Mouse (Mus musculus) layer of hippocampus, postnatal 14 days (tissue): Measurements from ENCODE around the gene Col18a1. TPM values are rescaled to one million over a fixed set of nuclear protein-coding genes. Genes with fewer than 3 reads are reported as not detected.

Experiments
- DNase-seq, 2 experiments: peaks; one replicate each; pipeline ENCODE4 v3.0.0; 2021 to 2022; ENCODE audit warnings: low spot score in 2 of 2, mixed read lengths in 1 of 2
- total RNA-seq, 2 experiments: library from RNA; stranded (reverse); gene quantifications; 2 replicates each; pipeline ENCODE4 v1.2.3; 2021

Gene Col18a1
- total RNA-seq, 2 experiments from 2014 or later, result 7.3 to 9.8 TPM

DNA sequence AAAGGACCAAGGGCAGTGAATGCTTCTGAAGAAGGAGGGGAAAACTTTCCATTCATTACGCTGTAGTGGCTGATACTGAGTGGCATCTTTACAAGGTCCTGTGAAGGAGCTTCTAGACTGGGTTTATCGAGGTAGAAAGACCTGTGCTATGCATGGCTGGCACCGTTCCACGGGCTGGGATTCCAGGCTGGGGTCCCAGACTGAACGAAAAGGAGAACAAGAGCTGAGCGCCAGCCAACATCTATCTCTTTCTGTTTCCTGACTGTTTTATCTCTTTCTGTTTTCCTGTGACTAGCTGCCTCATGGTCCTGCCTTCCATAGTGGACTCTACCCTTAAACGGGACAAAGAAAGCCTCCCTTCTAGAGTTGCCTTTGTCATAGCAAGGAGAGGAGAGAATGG, 21.1 kb upstream of the Col18a1 start:
- no peak for DNase-seq

DNA sequence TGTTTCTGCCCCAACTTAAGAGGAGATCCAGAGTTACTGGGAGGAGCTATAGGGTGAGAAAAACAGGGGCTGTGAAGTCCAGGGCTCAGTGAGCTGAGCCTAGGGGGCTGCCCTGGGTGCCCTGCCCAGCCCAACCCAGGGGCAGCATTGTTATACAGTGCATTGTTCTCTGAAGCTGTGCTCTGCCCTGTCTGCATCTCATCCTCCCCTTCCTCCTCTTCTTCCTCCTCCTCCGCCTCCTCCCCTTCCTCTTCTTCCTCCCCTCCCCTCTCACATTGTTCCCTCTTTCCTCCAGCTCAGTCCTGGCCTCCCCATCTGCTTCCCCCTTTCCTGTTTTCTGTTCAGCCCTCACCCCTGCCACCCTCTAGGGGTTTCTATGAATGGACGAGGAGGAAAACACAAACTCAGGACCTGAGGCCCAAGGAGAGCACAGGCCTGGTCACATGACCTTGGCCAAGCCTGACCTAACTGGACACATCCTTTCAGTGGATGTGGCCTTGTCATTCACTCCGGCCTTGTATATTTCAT, 16.5 kb upstream of the Col18a1 start:
- DNase-seq, result no peak

DNA sequence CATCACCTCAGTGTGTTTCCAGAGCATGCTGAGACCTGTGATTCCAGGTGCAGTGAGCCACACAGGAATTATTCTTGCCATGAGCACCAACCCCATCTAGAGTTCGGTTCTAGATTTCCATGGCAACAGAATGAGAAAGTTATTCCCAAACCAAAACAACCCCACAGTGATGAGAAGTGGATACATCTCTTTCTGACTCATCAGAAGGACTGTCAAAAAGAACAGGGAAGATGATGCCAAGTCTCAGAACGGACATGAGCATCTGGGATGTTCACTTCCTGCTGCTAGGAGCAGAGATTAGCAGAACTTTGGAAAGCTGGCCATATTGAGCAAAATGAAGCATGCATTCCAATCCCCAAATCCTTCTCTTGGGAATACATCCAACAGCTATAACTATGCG, 13.8 kb upstream of the Col18a1 start:
- DNase-seq, result no peak

DNA sequence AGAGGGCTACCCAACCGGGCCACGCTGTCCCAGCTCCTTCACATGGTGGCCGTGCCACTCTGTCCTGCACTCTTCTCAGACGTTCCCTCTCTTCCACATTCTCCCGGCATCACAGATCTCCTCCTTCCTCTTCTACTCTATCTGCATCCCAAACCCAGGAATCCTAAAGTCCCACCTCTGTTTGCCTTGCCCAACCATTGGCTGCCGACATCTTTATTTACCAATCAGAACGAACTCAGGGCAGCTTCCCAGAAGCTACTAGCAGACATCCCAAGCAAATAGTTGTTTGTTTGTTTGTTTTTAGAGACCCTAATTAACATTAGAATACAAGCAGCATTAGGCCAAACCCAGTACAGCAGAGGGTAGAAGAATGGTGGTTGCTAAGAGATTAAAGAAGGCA, 12.3 kb upstream of the Col18a1 start:
- DNase-seq, result no peak

DNA sequence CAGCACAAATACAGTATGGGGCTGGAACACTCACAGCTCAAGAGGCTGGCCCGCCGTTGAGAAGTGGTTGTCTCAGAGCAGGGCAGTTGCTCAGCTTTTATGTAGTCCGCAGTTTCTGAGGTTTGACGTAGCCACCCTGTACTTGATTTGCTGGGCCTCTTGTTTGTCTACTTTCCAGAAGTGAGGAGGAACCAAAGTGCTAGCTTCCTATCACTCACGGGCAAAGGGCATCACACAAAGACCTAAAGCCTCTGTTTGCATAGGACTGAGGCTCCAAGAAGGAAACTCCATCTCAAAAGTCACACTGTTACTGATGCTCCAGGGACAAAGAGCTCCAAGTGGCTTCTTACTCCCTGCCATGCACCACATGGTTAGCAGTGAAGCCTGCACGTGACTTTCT, 4.1 kb upstream of the Col18a1 start:
- DNase-seq, result no peak

DNA sequence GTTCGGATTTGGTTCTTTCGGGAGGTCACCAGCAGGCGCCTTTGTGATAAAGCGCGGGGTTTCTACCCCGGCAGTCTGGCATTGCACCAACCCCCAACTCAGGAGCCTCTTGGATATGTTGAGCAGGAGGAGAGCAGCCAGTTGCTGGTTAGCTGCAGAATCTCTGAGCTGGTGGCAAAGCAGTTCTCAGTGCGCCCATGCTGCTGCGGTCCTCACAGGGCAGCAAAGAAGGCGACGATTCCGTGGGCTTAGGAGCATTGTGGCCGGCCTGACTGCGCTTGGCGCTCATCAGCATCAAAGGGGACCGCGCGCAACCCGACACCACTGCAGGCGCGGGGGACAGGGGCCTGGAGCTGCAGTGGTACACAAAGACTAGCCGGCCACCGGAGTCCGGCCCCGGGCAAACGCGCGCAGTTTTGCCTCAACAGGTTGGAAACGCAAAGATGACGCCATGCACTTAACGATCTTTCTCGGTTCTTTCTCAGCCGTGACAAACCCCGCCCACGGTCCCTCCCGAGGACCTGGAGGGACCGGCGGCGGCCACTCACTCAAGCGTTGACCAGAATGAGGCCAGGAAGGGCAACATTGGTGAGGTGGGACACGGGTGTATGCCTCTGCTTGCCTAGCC, 916 bp downstream of the Col18a1 start:
- DNase-seq, result no peak

DNA sequence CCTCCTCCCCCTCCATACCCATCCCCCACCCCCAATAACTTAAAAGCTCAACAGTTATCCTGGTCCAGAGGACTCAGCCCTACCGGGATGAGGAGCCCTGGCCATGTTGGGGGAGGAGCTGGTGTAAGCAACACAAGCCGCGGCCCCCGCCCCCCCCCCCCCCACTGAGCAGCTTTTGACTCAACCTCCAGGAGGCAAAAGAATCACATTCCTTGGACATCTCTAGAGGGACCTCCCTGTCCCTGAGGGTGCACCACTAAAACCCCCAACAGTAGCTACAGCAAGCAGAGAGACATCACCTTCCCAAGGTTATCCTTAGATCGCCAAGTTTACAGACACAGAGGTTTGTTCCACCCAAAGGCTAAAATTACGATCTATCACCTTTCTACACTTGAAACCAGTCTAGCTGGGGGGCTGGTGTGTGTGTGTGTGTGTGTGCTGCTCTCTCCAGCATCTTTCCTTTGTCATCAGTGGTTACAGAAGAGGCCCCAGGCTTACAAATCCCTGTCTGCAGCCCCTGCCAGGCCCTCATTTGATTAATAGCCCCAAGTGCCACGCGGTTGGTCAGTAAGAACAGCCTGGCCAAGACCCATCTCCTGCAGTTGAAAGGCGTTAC, 1.8 kb downstream of the Col18a1 start:
- DNase-seq, result no peak

DNA sequence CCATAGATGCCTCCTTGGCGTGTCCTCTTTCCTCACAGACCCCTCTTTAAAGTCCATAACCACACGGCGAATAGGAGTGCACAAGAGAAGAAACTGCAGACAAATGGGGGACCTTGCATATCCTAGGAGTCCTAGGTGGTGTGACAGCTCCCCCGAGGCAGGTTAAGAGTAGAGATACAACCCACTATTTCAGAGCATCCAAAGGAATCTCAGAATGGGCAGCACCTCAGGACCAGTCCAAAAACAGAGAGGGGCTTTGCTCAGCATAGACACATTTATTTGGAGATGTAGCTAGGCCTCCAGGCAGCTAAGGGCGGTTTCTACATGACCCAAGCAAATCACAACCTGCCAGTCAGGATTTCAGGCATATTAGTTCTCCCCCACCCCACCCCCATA, 2.3 kb downstream of the Col18a1 start:
- no peak for DNase-seq

DNA sequence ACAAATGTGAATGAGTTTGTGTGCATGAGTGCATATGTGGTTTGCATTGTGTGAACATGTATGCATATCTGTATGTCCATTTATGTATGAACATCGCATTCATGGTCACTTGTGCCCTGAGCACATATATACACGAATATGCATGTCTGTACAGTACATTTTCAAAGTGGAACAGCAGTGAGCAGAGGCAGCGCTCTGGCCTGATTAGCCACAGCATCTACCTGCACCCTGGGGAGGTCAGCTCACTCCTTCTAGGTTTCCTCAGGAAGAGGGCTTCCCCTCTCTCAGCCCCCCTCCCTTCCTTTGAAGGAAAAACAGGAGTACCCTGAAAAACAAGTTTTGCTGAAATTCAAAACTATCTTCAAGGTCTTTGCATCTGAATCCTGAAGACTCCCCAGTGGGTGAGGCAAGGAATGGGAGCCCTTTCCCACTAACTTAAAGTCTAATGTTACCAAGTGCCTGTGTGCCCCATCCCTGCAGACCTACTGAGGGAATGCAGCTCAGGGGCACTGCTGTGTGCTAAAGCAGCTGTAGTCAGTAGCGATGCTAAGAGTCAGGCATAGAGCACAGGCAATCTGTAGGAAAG, 2.9 kb downstream of the Col18a1 start:
- no peak for DNase-seq

DNA sequence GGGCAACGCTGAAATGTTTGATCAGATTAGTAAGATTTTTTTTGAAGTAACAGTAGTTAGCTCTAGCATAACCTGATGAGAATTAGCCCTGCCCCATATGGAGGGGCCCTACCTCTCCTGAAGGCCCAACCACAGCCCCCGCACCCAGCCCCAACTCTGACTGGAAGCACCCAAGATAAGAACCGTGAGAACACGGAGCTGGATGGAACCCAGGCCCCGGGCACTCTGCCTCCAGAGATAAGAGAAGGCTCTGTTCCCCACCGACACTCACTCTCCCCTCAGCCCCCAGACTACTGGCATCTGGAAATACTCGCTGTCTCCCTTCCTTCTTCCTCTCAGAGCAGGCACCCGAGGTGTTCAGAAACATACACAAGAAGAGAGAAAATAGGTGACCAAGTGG, 6.8 kb downstream of the Col18a1 start:
- no peak for DNase-seq

DNA sequence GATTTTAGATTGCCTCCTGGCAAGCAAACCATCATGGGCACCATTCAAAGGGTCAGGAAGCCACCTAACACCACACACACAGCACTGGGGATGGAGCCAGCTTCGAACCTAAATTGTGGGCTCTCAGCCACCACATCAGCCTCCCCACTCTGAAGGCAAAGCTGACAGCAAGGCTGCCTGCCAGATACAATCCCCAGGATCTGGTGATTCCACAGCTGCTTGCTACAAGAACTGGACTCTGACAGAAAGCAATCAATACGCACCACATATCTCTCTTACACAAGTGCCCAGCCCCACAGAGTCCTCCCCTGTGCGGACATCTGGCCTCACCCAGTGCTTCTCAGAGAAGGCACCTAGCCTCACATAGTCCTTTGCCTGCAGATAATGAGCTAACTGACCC, 7.4 kb downstream of the Col18a1 start:
- no peak for DNase-seq

DNA sequence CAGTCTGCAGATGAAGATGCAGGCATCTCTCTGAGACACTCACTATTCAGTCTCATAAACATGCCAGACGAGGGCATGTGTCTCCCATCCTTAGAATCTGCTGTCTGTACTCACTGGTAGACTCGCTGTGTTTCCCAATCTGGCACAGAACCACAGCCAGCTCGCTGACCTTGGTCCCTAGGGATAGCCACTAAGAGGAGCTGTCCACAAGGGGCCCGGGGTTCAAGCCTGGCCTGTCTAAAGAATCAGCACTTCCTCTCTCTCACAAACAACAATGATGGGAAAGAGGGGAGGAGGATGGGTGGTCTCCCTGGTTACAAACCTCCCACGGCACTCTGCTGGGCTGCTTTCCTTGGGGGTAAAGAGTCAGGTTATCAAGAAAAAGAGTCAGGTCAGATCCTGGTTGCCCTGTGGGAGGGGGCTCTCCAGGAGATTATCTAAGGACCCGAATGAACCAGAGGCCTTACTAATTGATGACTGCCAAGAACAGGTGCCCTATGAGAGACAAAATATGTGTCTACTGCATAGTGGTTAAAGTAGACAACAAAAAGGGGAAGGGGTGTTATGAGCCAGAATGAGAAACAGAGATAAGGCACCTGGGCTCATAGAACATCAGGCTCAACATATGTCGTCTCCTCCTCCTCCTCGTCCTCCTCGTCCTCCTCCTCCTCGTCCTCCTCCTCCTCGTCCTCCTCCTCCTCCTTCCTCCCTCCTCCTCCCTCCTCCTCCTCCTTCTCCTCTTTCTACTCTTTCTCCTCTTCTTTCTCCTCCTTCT, 8.9 kb downstream of the Col18a1 start:
- no peak for DNase-seq

DNA sequence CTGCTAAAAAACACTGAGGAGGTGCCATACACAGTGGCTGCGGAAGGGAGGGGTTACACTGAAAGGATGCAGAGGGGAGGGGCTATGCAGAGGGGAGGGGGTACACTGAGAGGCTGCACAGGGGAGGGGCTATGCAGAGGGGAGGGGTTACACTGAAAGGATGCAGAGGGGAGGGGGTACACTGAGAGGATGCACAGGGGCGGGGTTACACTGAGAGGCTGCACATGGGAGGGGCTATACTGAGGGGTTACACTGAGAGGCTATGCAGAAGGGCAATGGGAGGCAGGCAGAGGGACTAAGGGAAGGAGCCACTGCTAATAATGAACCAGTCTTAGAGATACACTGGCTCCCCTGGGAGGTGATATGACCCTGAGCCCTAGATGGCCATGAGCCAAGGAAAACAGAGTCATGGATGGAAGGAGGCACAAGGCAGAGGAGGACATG, 14.1 kb downstream of the Col18a1 start:
- no peak for DNase-seq

DNA sequence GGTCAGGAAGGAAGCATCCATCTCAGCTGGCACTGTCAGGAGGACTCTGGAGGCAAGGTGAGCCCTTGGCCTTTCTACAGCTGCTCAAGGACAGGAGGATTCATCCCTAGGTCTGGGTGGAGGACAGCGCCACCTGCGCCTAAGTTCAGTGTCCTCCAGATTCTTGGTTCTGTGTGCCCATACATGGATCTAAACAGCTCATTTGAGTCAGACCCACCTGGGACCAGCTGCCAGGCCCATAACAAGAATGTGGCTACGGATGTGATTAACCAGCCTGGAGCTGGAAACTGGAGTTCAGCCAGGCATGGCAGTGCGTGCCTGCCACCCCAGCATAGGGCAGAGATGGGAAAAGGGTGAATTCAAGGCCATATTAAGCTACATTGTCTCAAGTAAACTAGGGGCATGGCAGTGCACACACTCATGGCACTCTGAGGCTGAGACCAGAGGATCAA, 14.8 kb downstream of the Col18a1 start:
- no peak for DNase-seq

DNA sequence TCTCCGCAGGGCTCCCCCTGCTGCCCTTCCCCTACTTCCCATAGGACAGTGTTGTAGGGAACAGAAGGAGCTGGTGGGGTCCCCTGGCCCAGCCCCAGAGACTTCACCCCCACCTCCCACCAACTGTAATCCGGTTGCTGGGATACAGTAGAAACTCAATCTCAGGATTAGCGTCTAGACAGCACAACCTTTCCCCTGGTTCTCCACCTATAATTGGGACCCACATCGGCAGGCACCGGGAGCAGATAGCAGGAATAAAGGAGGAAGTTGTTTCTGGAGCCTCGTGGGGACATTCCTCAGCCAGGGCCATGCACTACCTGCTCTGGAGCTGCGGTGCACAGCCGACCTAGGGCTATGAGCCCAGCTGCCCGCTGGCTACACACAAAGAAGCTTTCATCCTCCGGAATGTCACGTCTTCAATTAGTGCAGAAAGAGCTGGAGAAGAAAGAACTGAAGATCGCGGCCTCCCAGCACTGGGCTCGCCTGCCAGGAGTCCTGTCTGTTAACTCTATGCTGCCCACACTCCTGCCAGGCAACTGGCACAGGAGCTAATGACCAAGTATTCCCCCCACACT, 15.3 kb downstream of the Col18a1 start:
- DNase-seq, result no peak

DNA sequence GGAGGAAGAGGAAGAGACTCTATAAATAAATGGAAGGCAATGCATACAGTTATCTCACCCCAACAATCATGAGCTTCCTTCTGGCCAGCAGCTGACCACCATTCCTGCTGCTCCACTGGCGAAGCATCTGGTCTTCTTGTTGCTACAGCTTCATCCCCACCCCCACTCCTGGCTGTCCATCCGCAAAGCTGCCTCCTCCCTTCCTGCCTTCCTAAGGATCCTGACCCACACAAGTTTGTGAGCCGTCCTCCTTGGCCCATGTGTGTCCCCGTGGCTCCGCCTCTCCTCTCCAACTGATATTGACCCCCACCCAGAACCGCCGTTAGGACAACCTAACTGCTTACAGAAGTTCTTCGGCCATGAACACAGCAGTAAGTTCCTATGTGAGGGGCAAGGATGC, 16.3 kb downstream of the Col18a1 start:
- no peak for DNase-seq

DNA sequence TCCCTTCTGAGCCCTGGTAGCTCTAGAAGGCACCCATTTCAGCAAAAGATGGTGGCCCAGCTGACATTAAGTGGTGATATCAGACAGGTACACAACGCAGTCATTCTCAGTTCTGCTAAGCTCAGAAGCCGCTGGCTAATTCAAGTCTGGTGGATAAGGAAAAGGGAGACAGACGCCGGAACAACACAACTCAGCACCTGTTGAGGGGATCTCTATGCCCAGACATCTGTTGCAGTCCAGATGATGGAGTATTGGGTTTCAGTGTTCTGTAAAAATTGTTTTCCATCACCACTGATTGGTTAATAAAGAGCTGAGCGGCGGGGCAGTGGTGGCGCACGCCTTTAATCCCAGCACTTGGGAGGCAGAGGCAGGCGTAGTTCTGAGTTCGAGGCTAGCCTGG, 18.8 kb downstream of the Col18a1 start:
- DNase-seq, result no peak

DNA sequence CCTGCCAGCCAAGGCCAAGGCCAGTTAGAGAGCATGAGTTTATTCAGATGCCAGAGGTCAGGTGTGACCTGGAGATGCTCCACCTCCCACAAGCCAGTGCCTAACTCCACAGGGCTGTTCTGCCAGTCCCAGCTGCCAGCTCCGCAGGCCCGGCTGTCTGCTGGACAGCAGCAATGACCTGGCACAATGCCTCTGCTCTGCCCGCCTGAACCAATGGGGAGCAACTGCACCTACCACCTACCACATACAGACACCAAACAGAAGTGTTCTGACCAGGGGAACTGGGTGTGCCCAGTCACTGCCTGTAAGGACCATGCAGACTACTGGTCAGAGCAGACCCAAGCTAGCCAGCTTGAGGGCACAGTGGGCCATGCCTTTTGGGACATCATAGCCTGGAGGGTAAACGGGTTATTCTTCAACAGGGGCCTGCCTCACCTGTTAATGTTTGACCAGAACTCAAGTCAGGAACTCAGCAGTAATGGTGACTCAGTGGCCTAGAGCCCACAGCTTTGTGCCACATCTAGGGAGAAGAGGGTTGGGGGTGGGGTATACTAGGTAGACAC, 19.4 kb downstream of the Col18a1 start:
- no peak for DNase-seq

DNA sequence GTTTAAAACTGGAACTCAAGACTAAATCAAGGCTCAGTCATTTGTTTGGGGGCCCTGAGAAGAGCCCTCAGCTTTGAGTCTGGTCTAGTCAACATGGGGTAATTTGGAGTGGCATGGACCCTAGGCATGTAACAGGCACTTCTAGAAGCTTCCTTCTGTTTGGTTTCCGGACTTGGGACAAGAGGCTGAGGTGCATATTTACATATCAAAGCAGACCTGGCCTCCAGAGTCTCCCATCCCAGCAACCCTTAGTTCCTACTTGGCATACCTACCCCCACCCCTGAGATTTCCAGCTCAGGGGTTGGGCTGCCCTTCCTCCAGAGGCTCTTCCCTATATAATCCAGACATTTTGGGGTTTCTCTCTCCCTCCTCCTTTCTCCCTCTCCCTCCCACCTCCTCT, 20.4 kb downstream of the Col18a1 start:
- no peak for DNase-seq

DNA sequence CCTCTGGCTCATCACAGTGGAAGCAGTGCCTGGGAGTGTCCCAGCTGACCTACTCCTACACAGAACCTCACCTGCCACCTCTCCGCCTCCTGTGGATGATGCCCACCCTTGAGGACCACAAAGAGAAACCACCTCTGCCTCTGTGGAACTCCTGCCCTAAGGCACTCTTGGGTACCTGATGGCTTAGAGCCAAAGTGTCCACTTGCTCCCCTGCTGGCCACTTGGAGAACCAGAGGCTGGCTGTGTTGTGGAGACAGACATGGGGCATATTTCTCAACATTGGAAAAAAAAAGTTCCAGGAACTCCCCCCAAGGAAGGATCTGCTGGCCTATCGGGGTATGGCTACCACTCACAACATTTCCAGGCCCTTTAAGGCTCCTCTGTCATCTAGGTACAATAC, 22.0 kb downstream of the Col18a1 start:
- no peak for DNase-seq

DNA sequence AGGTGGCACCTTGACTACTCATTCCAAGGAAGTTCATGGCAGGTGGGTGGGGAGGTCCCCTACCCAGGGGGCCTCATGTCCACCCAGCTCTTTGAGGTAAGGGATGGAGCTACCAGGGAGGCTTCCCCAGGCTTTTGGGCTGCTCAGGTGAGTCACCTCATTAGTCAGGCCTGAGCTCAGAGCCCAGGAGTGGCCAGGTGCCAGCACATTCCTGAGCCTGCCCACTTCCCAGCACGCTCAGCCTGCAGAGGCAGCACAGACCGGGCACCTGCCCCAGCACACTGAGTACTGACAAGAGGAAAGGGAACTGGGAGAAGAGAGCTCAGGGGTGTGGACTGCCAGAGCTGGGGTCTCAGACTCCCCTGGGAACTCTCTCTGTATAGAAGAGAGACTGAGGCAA, 24.0 kb downstream of the Col18a1 start:
- no peak for DNase-seq
